Mouse (Mus musculus) stomach, postnatal 0 days (tissue): Measurements from ENCODE around the gene Tub.

Experiments used
- CTCF ChIP-seq: IDR thresholded peaks from 2 replicates; pipeline ENCODE4 v1.5.1; 2016; ENCODE audit warnings: antibody characterized with exemption, low read depth, mild to moderate bottlenecking, moderate library complexity
- EP300 ChIP-seq: optimal IDR thresholded peaks from 2 replicates; pipeline ENCODE3; 2016; ENCODE audit warnings: antibody characterized with exemption

GRCm38 (mm10) chr7:108950312-108950761, at the start of gene Tub:
- TF ChIP-seq CTCF, result no peak
- no peak for TF ChIP-seq EP300
